Mouse (Mus musculus) heart, embryonic 14.5 days (tissue): ENCODE results near the gene Mx1. TPM values are rescaled to one million over a fixed set of nuclear protein-coding genes. Genes with fewer than 3 reads are reported as not detected.

Experiments
- ATAC-seq: fragments of 200-750 bp; cut with Nextera tagmentation; 2 replicates; pipeline ENCODE4 v1.8.0; 2017; ENCODE audit warnings: low read depth, moderate TSS enrichment; ENCODE audit not compliant: insufficient number of reproducible peaks, insufficient read depth, low FRiP score
- H3K27ac ChIP-seq, 2 experiments: fragments of 200-500 bp in 1 of 2; fragments of 300-500 bp in 1 of 2; sonication (generic) in 1 of 2; replicated peaks in 1 of 2; 2 replicates each; pipeline ENCODE4 v1.5.1; 2012 to 2014; ENCODE audit warnings: low read depth in 2 of 2, low read length in 2 of 2, control low read depth in 1 of 2, mild to moderate bottlenecking in 1 of 2, mixed read lengths in 1 of 2; ENCODE audit not compliant: control insufficient read depth in 1 of 2, insufficient read depth in 1 of 2
- H3K27me3 ChIP-seq: fragments of 300-500 bp; sonication (generic); 2 replicates; pipeline ENCODE4 v1.6.1; 2014; ENCODE audit warnings: mild to moderate bottlenecking, low read length, control low read depth; ENCODE audit not compliant: control insufficient read depth, insufficient read depth
- H3K36me3 ChIP-seq: fragments of 300-500 bp; sonication (generic); 2 replicates; pipeline ENCODE4 v1.6.1; 2014; ENCODE audit warnings: mild to moderate bottlenecking, control low read depth, low read length, mixed read lengths; ENCODE audit not compliant: control insufficient read depth, insufficient read depth
- H3K4me1 ChIP-seq, 2 experiments: fragments of 200-500 bp in 1 of 2; fragments of 300-500 bp in 1 of 2; sonication (generic) in 1 of 2; 2 replicates each; pipeline ENCODE4 v1.6.1; 2012 to 2014; ENCODE audit warnings: low read length in 2 of 2, control low read depth in 1 of 2, mixed read lengths in 1 of 2; ENCODE audit not compliant: control insufficient read depth in 2 of 2, insufficient read depth in 2 of 2
- H3K4me2 ChIP-seq: fragments of 300-500 bp; sonication (generic); 2 replicates; pipeline ENCODE4 v1.6.1; 2014; ENCODE audit warnings: mild to moderate bottlenecking, low read length
- H3K4me3 ChIP-seq, 2 experiments: fragments of 200-500 bp in 1 of 2; fragments of 300-500 bp in 1 of 2; sonication (generic) in 1 of 2; 2 replicates each; pipeline ENCODE4 v1.5.1; 2012 to 2014; ENCODE audit warnings: low read length in 2 of 2, mild to moderate bottlenecking in 2 of 2, control low read depth in 1 of 2, low read depth in 1 of 2, moderate library complexity in 1 of 2; ENCODE audit not compliant: control insufficient read depth in 1 of 2, insufficient read depth in 1 of 2
- H3K9ac ChIP-seq: fragments of 300-500 bp; sonication (generic); 2 replicates; pipeline ENCODE4 v1.6.1; 2014; ENCODE audit warnings: mild to moderate bottlenecking, low read length
- H3K9me3 ChIP-seq: fragments of 300-500 bp; sonication (generic); 2 replicates; pipeline ENCODE4 v1.6.1; 2016; ENCODE audit warnings: low read length, control low read depth; ENCODE audit not compliant: control insufficient read depth
- WGBS: fragments of 180-500 bp; shearing (Covaris S2); extraction: QIAGEN DNeasy Blood & Tissue Kit; methylation state at CpG from one replicate; pipeline ENCODE4 v1.1.7; 2014; 5-methylcytosine and 5-hydroxymethylcytosine counted together
- polyA plus RNA-seq: library from polyadenylated mRNA; unstranded; fragments of >200 nt; fragmentation: Nextera tagmentation; extraction: Ambion mirVana; gene quantifications from 2 replicates; pipeline ENCODE4 v1.2.1, GENCODE M21; 2014

Mx1 gene
- 0.66 and 0.68 TPM in 2 replicates for polyA plus RNA-seq

DNA sequence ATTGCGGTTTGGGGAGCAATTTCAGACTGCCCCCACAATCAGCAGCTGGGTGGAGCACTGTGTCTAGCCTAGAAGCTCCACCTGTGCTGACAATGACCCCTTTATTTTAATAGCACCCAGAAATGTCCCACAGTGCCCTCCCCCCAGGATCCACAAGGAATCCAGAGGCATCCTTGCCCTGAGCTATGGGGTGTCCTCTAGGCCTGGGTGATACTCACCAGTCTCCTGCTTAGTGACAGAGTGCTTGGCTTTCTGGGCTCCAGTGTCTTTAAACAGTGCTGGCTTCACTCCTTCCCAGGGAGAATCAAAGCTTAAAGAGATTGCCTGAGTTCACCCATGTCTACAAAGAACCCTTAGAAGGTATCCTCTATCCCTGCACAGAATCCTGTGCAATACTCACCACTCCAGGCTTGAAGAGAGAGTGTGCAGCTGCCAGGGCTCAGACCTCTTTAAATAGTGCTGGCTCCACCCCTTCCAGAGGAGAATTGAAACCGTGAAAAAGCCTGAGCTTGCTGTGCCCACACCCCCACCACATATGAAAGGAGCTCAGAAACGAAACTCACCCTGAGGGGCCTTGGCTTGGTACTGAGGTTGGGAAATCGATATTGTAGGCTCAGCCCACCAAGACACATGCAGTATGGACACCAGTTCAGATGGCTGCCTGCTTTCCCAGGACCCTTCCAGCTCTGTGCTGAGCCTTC lies at the start of gene Mx1:
Gene Mx1 (minus strand): TSS at position 427 of the 701 bp plus-strand sequence.
- H3K4me3 ChIP-seq = no peak within 1 kb of the TSS
- H3K4me2 ChIP-seq = no peak within 1 kb of the TSS; the same call in 1 of the 2 replicates
- no peaks in the 10 kb centered on the region for H3K36me3 ChIP-seq
- ATAC-seq = no peak
- no peaks in the 10 kb centered on the region; a peak in 1 of 4 replicates for H3K4me1 ChIP-seq
- H3K9ac ChIP-seq = no peak within 1 kb of the TSS
- no peaks in the 10 kb centered on the region for H3K9me3 ChIP-seq
- no peak within 1 kb of the TSS for H3K27ac ChIP-seq
- H3K27me3 ChIP-seq = no peaks in the 10 kb centered on the region
- WGBS = 40% methylated on average over 4 of the region's 4 CpGs

DNA sequence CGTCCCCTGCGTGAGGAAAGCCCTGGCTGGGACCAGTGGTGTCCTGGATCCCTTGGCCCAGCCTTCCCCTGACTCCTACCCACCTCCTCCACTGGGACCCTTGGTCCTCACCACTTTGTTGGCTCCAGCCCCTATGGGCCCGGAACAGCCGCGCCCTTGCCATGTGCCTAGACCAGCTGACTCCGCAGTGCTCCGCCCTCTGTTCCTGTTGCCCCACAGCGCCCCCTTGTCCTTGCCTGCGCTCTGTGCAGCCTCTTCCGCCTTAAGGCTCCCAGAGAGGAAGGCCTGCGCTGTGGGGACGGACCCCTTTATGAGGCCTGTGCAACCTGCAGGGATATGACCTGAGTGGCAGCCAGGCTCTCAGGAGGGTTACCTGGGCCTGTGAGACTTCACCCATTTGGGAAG lies 49.6 kb upstream of the Mx1 start:
- no peak overlapping the region for H3K4me3 ChIP-seq
- no peak overlapping the region for H3K4me2 ChIP-seq
- H3K27me3 ChIP-seq = no peaks in the 10 kb centered on the region
- no peak overlapping the region for H3K27ac ChIP-seq
- H3K9ac ChIP-seq = no peak overlapping the region
- ATAC-seq = 0 out of 2 replicates have a peak, but pooled peaks have one; percentile 21
- peaks cover 4 to 6% of the 10 kb centered on the region in 2 experiments; a peak in 2 of 4 replicates for H3K4me1 ChIP-seq
- no peaks in the 10 kb centered on the region for H3K36me3 ChIP-seq
- WGBS = 88% methylated on average over 12 of the region's 12 CpGs
- H3K9me3 ChIP-seq = no peaks in the 10 kb centered on the region

DNA sequence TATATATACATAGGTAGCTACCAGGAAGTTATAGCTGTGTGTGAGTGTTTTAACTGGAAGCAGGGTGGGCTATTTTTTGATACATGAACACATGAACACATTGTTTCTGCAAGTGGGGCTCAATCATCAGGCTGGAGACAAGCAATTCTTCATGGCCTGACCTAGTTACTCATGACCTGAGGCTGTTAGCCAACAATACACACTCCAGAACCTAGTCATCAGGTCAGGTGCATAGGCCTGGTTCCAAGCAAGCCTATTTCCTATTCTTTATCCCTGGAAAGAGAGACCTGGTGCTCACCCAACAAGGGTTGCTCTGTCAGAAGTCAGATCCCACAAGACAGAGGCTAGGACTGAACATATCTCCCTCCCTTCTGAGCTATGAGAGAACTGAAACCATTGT lies 48.8 kb upstream of the Mx1 start:
- Histone ChIP-seq H3K4me3 (no peak overlapping the region), H3K27ac (no peak overlapping the region), H3K4me2 (no peak overlapping the region), H3K9me3 (no peaks in the 10 kb centered on the region), H3K36me3 (no peaks in the 10 kb centered on the region), H3K27me3 (no peaks in the 10 kb centered on the region), H3K9ac (no peak overlapping the region), H3K4me1 (peaks cover 4 to 6% of the 10 kb centered on the region in 2 experiments; a peak in 2 of 4 replicates)
- ATAC-seq = no peak

DNA sequence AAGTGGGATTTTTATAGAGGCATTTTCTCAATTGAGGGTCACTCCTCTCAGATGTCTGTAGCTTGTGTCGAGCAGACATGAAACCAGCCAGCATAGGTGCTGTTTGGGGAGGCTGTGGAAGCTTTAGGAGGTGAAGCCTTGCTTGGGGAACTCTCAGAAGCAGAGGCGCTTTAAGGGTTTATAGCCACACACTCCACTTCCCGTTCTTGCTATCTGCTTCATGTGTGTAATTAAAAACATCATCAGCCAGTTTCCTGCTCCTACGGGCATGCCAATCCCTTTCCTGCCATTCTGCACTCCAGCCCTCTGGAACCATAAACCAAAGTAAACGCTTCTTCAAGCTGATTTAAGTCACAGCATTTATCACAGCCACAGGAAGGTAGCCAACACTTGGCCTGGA lies 48.1 kb upstream of the Mx1 start:
- H3K9ac ChIP-seq = no peak overlapping the region
- H3K27ac ChIP-seq = no peak overlapping the region
- ATAC-seq = no peak
- no peaks in the 10 kb centered on the region for H3K36me3 ChIP-seq
- H3K4me1 ChIP-seq = peaks cover 4 to 6% of the 10 kb centered on the region in 2 experiments; a peak in 2 of 4 replicates
- no peaks in the 10 kb centered on the region for H3K27me3 ChIP-seq
- no peak overlapping the region for H3K4me3 ChIP-seq
- no peak overlapping the region for H3K4me2 ChIP-seq
- H3K9me3 ChIP-seq = no peaks in the 10 kb centered on the region
- WGBS = 48% methylated on average over 5 of the region's 5 CpGs

DNA sequence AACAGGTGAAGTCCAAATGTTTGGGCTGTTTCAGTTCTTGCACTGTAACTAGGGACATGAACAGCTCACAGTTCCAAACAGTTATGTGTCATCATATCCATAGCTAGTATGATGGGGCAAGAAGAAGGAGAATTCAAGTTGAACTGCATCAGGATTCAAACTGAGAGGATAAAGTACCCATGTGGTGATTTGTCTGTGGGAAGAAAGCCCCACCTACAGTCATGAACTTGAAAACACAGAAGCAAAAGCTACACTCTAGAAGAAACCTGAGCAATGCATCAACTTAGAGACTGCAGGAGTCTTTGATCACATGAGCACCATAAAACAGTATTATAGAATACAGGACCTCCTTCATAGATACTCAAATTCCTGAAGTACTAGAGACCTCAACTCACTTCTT lies 45.1 kb upstream of the Mx1 start:
- H3K4me2 ChIP-seq = no peak overlapping the region
- ATAC-seq = no peak
- H3K27ac ChIP-seq = no peak overlapping the region
- H3K9me3 ChIP-seq = no peaks in the 10 kb centered on the region
- no peak overlapping the region for H3K4me3 ChIP-seq
- no peaks in the 10 kb centered on the region for H3K36me3 ChIP-seq
- no peaks in the 10 kb centered on the region for H3K27me3 ChIP-seq
- H3K9ac ChIP-seq = no peak overlapping the region
- H3K4me1 ChIP-seq = 0 out of 4 replicates have a peak, but pooled peaks cover 0 to 3% of the 10 kb centered on the region in 2 experiments

DNA sequence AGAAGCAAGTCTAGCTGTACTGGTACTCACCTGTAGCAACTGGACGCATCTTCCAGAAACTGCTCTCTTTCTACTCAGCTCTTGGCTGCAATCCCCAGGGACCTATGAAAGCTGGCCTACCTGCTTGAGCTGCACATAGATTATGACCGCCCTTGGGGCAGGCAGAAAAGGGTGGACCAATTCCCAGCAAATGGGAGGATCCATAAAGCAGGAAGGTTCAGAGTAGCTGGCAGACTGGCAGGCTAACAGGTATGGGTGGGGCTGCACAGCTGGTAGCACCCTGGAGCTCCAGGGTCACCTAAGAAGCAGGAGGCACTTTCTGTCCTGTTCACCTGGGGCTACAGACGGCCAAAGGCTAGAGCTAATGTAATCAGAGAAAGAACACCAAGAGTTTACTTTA lies 42.1 kb upstream of the Mx1 start:
- Histone ChIP-seq H3K4me1 (no peaks in the 10 kb centered on the region), H3K9ac (no peak overlapping the region), H3K9me3 (no peaks in the 10 kb centered on the region), H3K27ac (no peak overlapping the region), H3K27me3 (no peaks in the 10 kb centered on the region; the same call in 1 of the 2 replicates), H3K4me3 (no peak overlapping the region), H3K4me2 (no peak overlapping the region), H3K36me3 (no peaks in the 10 kb centered on the region)
- WGBS = 77% methylated on average over 3 of the region's 3 CpGs
- ATAC-seq = no peak

DNA sequence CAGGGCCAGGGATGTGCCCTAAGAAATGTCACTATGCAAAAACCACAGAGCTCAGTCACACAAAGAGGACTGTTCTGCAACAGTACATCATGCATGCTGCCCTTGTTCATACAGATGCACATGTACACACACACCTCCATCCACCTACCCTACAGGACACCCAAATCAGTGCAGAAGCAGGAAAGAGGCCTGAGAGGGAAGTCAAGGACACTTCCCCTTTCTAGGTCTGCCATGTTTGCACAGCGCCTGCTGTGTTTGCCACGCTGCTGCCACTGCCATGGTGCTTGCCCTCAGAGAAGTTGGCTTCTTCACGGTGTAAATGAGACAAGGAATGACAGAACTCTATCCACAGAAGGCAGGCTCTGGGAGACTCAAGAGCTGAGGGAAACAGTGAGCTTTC lies 41.1 kb upstream of the Mx1 start:
- ATAC-seq = no peak
- Histone ChIP-seq H3K4me1 (no peaks in the 10 kb centered on the region), H3K27ac (no peak overlapping the region), H3K9ac (no peak overlapping the region), H3K4me2 (no peak overlapping the region), H3K4me3 (no peak overlapping the region), H3K27me3 (no peaks in the 10 kb centered on the region; the same call in 1 of the 2 replicates), H3K36me3 (no peaks in the 10 kb centered on the region), H3K9me3 (no peaks in the 10 kb centered on the region)
- WGBS = 73% methylated on average over 3 of the region's 3 CpGs

DNA sequence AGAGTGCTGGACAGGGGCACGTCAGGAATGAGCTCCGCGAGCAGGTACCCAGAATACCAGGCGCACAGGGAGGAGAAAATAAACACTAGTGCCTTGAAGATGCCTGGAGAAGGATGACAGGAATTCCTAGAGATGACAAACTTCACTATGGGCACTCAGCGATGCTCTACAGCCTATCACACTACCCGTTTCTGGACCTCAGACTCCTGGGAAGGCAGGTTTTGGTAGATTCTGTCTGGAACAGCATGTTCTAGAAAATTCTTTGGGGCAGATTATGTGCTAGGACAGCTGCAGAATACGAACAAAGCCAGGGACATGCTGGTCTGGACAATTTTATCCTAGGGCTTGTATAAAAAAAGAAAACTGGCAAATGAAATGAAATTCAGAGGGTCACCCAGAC lies 38.2 kb upstream of the Mx1 start:
- no peaks in the 10 kb centered on the region for H3K36me3 ChIP-seq
- H3K27me3 ChIP-seq = no peaks in the 10 kb centered on the region; the same call in 1 of the 2 replicates
- 82% methylated on average over 7 of the region's 7 CpGs for WGBS
- H3K4me2 ChIP-seq = no peak overlapping the region
- no peak overlapping the region for H3K9ac ChIP-seq
- H3K4me1 ChIP-seq = no peaks in the 10 kb centered on the region
- no peak for ATAC-seq
- no peaks in the 10 kb centered on the region for H3K9me3 ChIP-seq
- no peak overlapping the region for H3K27ac ChIP-seq
- no peak overlapping the region for H3K4me3 ChIP-seq
